Mouse (Mus musculus): Measurements from ENCODE around the gene Ltb.

Gene Ltb

GRCm38 (mm10) chr17:35193881-35194843 is at the start of gene Ltb:
Gene Ltb, plus strand, starts transcription at chr17:35194439.
- no peak for DNase-seq (ENCODE audit: extremely low spot score)

GRCm38 (mm10) chr17:35146139-35146538 is 48.1 kb upstream of the Ltb start:
- no peak for DNase-seq (ENCODE audit: extremely low spot score)

- DNase-seq (ENCODE audit: extremely low spot score): peak; percentile 36
Observed at GRCm38 (mm10) chr17:35147348-35147747, 46.9 kb upstream of the Ltb start.

GRCm38 (mm10) chr17:35147922-35148639 is 46.2 kb upstream of the Ltb start:
- no peak for DNase-seq (ENCODE audit: extremely low spot score)

- DNase-seq (ENCODE audit: extremely low spot score): no peak
Observed at GRCm38 (mm10) chr17:35152121-35152520, 42.1 kb upstream of the Ltb start.

- no peak for DNase-seq (ENCODE audit: extremely low spot score)
Observed at GRCm38 (mm10) chr17:35153077-35153476, 41.2 kb upstream of the Ltb start.

- DNase-seq (ENCODE audit: extremely low spot score): no peak
Observed at GRCm38 (mm10) chr17:35153931-35154330, 40.3 kb upstream of the Ltb start.

- no peak for DNase-seq (ENCODE audit: extremely low spot score)
Observed at GRCm38 (mm10) chr17:35154616-35155015, 39.6 kb upstream of the Ltb start.

- no peak for DNase-seq (ENCODE audit: extremely low spot score)
Observed at GRCm38 (mm10) chr17:35155451-35155850, 38.8 kb upstream of the Ltb start.

GRCm38 (mm10) chr17:35156461-35157200 is 37.6 kb upstream of the Ltb start:
- no peak for DNase-seq (ENCODE audit: extremely low spot score)

GRCm38 (mm10) chr17:35157254-35157653 is 37.0 kb upstream of the Ltb start:
- DNase-seq (ENCODE audit: extremely low spot score): no peak

- no peak for DNase-seq (ENCODE audit: extremely low spot score)
Observed at GRCm38 (mm10) chr17:35157661-35158175, 36.5 kb upstream of the Ltb start.

GRCm38 (mm10) chr17:35158850-35159593 is 35.2 kb upstream of the Ltb start:
- no peak for DNase-seq (ENCODE audit: extremely low spot score)

GRCm38 (mm10) chr17:35159638-35160037 is 34.6 kb upstream of the Ltb start:
- no peak for DNase-seq (ENCODE audit: extremely low spot score)

GRCm38 (mm10) chr17:35161421-35161820 is 32.8 kb upstream of the Ltb start:
- DNase-seq (ENCODE audit: extremely low spot score): no peak

- no peak for DNase-seq (ENCODE audit: extremely low spot score)
Observed at GRCm38 (mm10) chr17:35162121-35162520, 32.1 kb upstream of the Ltb start.

GRCm38 (mm10) chr17:35162730-35163129 is 31.5 kb upstream of the Ltb start:
- no peak for DNase-seq (ENCODE audit: extremely low spot score)

GRCm38 (mm10) chr17:35163326-35164081 is 30.7 kb upstream of the Ltb start:
- DNase-seq (ENCODE audit: extremely low spot score): no peak

- no peak for DNase-seq (ENCODE audit: extremely low spot score)
Observed at GRCm38 (mm10) chr17:35164218-35164567, 30.0 kb upstream of the Ltb start.
